Mouse (Mus musculus) gastrocnemius, postnatal 10 days (tissue): ENCODE measurements around the gene Wdr90. TPM values are rescaled to one million over a fixed set of nuclear protein-coding genes. Genes with fewer than 3 reads are reported as not detected.
"Not testable (repeated sequence)": the region's sequence is repeated elsewhere in the genome, so short reads cannot be mapped to it uniquely, and the experiment has no call there.

Experiments used
- DNase-seq: peaks from one replicate; pipeline ENCODE4 v3.0.0; 2021; ENCODE audit warnings: mixed read lengths
- microRNA-seq, 2 experiments: library from miRNA; unstranded; fragments of <30 nt; microRNA quantifications; one replicate each; pipeline ENCODE4 v1.2.0; 2021
- total RNA-seq, 2 experiments: library from RNA; stranded (reverse); gene quantifications; 2 replicates each; pipeline ENCODE4 v1.2.3; 2021

The Wdr90 gene
- total RNA-seq, 2 experiments from 2014 or later = 3.3 to 5.2 TPM

- DNase-seq = not testable (repeated sequence)
These were observed 53.8 kb downstream of the Wdr90 start for GRCm38 (mm10) chr17:25807452-25807851.

DNA sequence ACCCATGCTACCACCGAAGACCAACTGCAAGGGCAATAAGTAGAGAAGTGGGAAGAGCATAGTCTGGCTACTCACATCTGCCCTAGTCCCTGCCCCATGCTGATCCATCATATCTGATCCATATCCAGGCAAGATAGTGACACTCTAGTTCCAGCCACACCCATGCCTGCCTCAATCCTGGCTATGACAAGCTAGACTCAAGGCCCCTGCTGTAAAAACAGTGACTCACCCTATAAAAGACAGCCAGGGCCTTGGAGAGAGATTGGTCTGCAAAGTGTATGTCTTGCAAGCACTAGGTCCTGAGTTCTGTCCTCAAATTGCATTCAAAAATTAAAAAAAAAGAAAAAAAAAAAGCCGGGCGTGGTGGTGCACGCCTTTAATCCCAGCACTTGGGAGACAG lies 54.8 kb downstream of the Wdr90 start:
- no peak for DNase-seq

GRCm38 (mm10) chr17:25802825-25803517 lies 58.3 kb downstream of the Wdr90 start:
- peak; percentile 48 for DNase-seq

GRCm38 (mm10) chr17:25801029-25801428 lies 60.3 kb downstream of the Wdr90 start:
- no peak for DNase-seq

DNA sequence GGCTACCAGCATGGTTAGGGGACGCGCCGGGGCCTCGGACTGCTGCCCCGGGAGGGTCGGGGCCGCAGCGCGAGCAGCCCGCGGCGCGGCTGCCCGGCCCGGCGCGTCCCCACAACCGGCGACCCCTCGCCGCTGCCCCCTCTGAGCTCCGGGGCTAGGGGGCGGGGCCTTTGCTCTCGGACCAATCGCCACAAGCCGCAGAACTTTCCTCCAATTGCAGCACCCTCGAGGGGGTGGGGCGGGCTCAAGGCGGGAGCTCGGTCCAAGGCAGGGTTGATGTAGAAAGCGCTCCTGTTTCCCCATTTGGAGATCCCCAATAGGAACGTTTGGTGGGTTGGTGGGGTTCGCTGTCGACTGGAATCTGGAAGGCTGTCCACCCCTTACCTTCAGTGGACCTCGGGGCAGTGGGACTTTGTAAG lies 64.3 kb downstream of the Wdr90 start, which contains the start of gene Metrn:
TSS of gene Metrn (minus strand) at position 186 of the 419 bp plus-strand sequence.
- DNase-seq = peak; percentile 89

DNA sequence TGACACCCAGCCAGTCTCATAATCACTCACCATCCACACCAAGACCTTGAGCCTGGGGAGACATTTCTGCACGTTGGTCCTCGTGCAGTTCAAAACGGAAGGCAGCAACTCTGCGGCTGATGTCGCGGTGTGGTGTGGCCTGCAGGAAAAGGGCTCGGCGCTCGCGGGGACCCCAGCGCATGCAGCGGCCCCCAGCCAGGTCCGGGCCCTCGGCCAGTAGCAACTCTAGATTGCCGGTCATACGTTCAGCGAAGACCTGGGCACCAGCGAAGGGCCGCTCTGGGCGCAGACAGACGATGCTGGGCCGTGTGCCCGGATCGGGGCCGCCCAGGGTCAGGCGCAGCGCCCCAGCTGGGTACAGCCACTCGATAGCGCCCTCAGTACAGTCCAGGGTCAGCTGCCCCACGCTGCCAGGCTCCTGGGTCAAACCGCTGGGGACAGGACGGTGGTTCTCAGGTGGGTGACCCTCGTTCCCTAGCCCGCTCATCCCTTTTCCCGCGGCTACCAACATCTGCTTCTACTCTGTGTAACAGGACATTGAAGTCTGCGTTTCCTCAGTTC lies 65.0 kb downstream of the Wdr90 start:
- peak; percentile 53 for DNase-seq

DNA sequence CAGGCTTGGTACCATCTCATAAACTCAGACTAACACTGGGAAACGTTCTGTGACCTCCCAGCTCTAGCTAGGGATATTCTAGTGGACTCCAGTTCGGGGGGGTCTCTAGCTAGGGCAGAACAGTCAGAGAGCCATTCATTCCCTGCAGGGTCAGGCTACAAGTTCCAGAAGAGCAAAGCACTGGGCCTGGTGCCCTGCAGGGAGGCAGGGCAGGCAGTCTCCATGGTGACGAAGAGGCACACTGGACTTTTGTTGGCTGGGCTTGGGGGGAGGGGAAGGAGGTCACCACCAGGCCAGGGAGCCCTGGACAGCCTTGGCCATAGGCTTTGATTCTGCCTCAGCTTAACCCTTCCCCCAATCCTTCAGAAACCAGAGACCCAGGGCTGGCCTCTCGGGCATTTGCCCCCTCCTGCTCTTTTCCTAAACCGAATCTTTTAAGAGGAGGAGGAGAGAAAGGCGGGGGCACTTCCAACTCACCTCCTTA lies 65.7 kb downstream of the Wdr90 start, which contains the start of gene AC134908.4:
TSS of gene AC134908.4 (minus strand) at position 51 of the 484 bp plus-strand sequence.
- no peak for DNase-seq

- no peak for DNase-seq
These were observed 66.3 kb downstream of the Wdr90 start for GRCm38 (mm10) chr17:25794998-25795397.

Small RNAs within 50 kb of the gene (microRNA-seq; reads per million reads assigned to microRNA genes)
- 0.95 to 1.3 reads per million in 2 experiments for gene Mir3082

Other genes starting within 250 kb of the Wdr90 start
- gene Gng13, start 144.3 kb downstream of the Wdr90 start, total RNA-seq = not detected
- 1 to 10 TPM; 3.2 to 4.3 TPM for gene Chtf18, start 134.1 kb downstream of the Wdr90 start, total RNA-seq
- 1 to 10 TPM; 3.8 to 5.6 TPM for gene Rpusd1, start 133.8 kb downstream of the Wdr90 start, total RNA-seq
- gene Mslnl, start 125.5 kb downstream of the Wdr90 start, total RNA-seq = not detected
- gene Msln, start 107.1 kb downstream of the Wdr90 start, total RNA-seq = under 1 TPM; 0.65 to 0.80 TPM
- gene Narfl, start 87.7 kb downstream of the Wdr90 start, total RNA-seq = 10 to 100 TPM; 24.3 to 28.4 TPM
- 10 to 100 TPM; 16.8 to 22.2 TPM for gene Haghl, start 75.8 kb downstream of the Wdr90 start, total RNA-seq
- gene Ccdc78, start 74.9 kb downstream of the Wdr90 start, total RNA-seq = not detected
- gene Fam173a, start 68.6 kb downstream of the Wdr90 start, total RNA-seq = 10 to 100 TPM; 38.3 to 39.4 TPM
- not detected for gene AC134908.4, start 65.8 kb downstream of the Wdr90 start, total RNA-seq
- gene Metrn, start 64.4 kb downstream of the Wdr90 start, total RNA-seq = 10 to 100 TPM; 51.5 to 57.4 TPM
- gene Fbxl16, start 52.4 kb downstream of the Wdr90 start, total RNA-seq = 1 to 10 TPM; 2.1 to 2.3 TPM
- gene Wdr24, start 37.9 kb downstream of the Wdr90 start, total RNA-seq = 10 to 100 TPM in 1 of 2 experiments, 1 to 10 TPM in 1; 10.0 to 10.8 TPM
- 10 to 100 TPM; 22.1 to 25.8 TPM for gene Jmjd8, start 32.6 kb downstream of the Wdr90 start, total RNA-seq
- gene Stub1, start 28.1 kb downstream of the Wdr90 start, total RNA-seq = 10 to 100 TPM; 95.7 to 99.9 TPM
- gene Rhbdl1, start 24.2 kb downstream of the Wdr90 start, total RNA-seq = 10 to 100 TPM in 1 of 2 experiments, 1 to 10 TPM in 1; 9.8 to 10.9 TPM
- 1 to 10 TPM; 5.8 to 7.3 TPM for gene Gm20683, start 19.7 kb downstream of the Wdr90 start, total RNA-seq
- 10 to 100 TPM; 36.8 TPM for gene Rhot2, start 16.6 kb downstream of the Wdr90 start, total RNA-seq
- gene Mcrip2, start 7.3 kb upstream of the Wdr90 start, total RNA-seq = 10 to 100 TPM; 57.9 to 61.8 TPM
- 10 to 100 TPM; 20.7 to 23.1 TPM for gene Mettl26, start 13.6 kb upstream of the Wdr90 start, total RNA-seq
- 1 to 10 TPM in 1 of 2 experiments, under 1 TPM in 1; 0.78 to 1.1 TPM for gene Wfikkn1, start 19.4 kb upstream of the Wdr90 start, total RNA-seq
- gene Rab40c, start 58.2 kb upstream of the Wdr90 start, total RNA-seq = 10 to 100 TPM in 1 of 2 experiments, 1 to 10 TPM in 1; 9.3 to 12.6 TPM
- gene Pigq, start 83.4 kb upstream of the Wdr90 start, total RNA-seq = 10 to 100 TPM; 38.4 to 39.1 TPM
- gene Nhlrc4, start 83.5 kb upstream of the Wdr90 start, total RNA-seq = not detected
- gene A930017K11Rik, start 91.1 kb upstream of the Wdr90 start, total RNA-seq = not detected
- 1 to 10 TPM; 6.7 to 8.6 TPM for gene Capn15, start 124.3 kb upstream of the Wdr90 start, total RNA-seq
- gene Rab11fip3, start 208.1 kb upstream of the Wdr90 start, total RNA-seq = 10 to 100 TPM; 37.9 to 41.5 TPM
- 1 to 10 TPM; 5.6 to 6.1 TPM for gene Decr2, start 228.8 kb upstream of the Wdr90 start, total RNA-seq
- 1 to 10 TPM; 4.9 to 6.4 TPM for gene Nme4, start 234.1 kb upstream of the Wdr90 start, total RNA-seq